Mouse (Mus musculus) kidney, adult 18-20 months (tissue): ENCODE data around the gene Igfbp4.

Source experiments
- DNase-seq: peaks from one replicate; pipeline ENCODE4 v3.0.0; 2021

Igfbp4 gene

DNA sequence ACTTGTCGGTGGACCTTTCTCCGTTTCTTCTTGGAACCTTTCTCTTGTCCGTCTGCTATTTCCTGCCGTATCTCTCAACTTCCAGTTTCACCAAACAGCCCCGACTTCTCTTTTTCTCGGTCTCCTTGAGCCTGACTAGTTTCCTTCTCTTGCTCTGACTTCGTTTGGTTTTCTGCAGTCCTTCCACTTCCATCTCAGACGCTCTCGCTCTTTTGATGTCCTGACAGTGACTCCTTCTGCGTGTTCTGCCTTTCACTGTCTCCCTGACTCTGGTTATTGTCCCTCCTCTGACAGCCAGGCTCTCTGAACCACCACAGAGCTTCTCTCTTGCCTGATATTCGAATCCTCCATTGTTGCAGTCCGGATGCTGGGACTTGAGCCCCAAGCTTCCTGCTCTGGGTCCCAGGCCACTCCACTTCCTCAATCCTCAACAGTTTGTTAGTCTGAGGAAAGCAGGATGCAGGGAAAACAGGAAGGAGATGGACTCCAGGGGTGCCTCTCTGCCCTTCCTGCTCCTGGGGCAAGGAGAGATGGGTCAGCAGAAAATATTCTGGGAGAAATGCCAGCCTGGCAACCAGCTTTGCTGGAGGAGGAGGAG, 1.9 kb downstream of the Igfbp4 start:
- peak; percentile 69 for DNase-seq

DNA sequence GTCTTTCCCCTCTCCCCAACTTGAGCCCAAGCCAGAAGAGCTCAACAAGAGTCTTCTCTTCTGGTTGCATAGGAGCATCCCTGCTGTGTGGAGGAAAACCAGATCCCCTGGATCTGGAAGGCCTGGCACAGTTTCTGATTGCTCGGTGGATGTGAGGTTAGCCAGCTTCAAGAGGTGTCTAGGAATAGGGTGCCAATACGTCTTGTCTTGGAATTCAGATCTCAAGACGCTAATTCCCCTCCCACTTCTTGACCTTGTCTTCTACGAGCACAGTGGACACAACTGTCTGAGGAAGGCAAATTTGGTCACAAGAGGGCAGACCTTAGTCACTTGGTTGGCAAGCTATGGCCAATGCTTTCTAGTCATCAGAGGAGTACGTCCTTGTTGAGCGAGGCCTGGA, 2.6 kb downstream of the Igfbp4 start:
- no peak for DNase-seq

DNA sequence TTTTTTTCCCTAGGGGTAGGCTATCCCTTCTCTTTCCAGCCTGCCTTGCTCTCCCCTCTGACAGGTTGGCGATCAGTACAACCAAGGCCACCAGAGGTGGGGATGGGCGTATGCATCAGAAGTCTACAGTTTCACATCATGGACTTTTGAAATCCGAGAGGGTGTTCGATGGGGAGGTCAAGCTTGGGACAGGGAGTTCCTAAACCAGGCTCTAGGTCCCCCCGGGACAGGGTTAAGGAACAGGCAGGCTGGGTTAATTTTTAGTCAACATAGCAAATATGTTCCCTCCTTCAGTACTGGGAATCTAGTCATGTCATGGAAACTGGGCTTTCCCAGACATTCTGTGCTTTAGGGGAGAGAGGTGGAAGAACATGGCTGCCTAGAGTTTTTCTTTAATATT, 3.3 kb downstream of the Igfbp4 start:
- peak; percentile 73 for DNase-seq

DNA sequence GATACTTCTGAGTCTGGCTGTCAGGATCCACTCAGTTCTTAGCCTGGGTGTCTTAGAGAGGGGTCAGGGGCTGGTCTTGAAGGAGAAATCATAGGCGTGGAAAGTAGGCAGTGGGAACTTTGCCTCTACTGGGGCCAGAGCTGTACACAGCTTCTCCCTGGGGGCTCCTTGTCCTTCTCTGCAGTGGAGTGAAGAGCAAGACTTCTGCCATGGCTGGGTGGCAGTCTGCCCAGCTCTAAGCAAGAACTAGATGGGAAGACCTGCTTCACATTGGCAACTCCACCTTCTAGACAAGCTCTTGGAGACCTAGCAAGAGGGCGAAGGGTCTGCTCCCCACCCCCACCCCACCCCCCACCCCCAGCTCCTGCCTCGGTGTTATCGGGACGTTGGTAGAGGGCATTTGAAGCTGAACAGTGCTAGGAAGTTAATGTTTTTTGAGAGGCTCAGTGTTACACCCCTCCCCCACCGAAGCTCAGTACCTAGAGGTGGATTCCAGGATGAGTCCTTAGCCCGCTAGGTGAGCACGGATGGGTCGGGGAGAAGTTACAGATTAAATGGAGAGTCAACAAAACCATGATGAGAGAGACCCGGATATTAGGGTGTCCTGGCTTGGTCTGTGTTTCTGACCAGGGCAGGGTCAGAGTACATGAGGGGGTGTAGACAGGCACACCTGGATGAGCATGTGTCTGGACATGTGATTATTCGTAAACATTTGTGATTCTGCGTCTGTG, 4.3 kb downstream of the Igfbp4 start:
- DNase-seq: peak; percentile 68

DNA sequence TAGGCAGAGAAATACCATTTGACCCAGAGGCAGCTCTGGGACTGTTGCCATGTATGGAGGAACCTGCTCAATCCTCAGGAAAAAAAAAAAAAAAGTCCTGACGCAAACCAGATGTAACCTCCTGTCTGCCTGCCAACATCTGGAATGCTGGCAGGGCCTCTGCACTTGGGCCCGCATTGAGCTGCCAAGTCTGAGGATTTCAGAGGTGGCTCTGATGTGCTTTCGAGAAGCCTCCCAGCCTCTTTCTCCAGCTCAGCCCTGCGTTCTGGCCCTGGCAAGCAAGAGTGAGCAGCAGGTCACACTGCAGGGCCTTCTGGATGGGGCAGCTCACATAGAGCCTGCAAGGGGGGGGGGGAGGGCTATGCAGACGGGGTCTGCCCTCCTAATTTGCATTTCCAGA, 6.1 kb downstream of the Igfbp4 start:
- peak; percentile 73 for DNase-seq

DNA sequence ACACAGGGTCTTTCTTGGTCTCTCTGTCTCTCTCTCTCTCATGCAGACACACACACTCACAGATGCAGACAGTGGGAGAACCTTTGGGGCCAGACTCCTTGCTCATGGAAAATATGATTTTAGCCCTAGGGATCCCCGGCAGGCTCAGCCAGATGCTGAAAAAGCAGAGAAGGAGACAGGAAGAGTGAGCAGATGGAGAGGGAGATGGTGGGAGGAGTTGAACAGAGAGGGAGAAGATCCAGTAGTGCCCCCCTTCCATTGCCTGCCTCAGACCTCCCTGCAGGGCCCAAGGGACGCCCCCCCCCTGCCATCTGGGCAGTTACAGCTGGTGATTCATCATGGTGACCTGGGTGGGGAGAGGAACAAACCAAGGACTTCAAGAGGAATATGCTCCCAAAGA, 6.6 kb downstream of the Igfbp4 start:
- no peak for DNase-seq

DNA sequence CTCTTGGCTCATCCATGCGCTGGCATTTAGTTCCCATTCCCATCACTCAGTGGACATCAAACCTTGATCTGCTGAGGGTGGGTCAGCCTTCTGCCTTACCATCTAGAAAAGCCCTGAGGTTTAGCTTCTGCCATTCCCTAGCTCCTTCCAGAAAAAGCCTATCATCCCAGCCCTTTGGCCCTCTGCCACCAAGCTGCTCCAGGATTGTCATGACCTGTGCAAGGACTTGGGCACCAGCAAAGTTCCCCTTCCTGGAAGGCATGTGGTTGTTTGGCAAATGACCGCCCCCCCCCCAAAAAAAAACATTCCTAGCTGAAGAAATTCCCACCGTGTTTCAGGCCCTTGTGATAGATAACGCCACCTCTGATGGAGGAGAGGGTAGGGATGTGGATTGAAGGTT, 14.1 kb downstream of the Igfbp4 start:
- DNase-seq: no peak

DNA sequence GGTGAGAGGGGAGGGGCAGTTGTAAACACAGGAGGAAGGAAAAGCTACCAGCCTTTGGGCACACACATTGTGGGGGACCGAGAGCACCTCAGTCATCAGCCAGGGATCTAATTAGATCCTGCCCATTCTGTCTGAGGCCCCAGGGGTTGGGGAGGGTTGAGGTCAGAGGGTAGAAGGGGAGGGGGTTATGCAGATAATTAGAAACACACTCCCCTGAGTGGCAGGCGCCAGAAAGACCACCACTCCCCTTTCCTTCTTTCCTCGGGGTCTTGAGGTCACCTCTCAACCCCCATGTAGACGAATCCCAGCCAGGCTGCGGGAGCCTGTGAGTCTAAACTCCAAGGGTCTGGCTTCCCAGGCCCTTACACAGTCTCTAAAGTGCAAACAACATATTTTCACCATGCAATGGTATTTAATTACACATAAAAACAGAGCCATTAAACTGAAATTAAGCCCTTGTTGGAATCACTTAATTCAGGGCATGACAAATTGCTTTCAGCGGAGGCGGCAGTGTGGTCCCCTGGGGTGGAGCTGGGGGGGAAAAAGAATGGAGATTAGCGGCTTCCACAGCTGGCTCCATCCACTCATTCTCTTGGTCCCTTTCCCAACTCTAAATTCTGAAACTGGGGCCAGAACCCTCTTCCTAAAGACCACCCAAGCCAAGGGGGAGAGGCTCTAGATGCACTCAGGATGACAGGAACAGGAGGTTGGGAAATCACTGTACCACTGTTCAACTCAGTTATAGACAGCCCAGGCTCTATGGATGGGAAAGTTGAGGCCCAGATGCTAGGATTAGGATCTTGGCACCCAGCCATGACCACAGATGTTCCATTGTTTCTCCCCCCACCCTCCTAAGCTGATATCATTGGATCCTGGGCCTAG, 14.8 kb downstream of the Igfbp4 start:
- no peak for DNase-seq

DNA sequence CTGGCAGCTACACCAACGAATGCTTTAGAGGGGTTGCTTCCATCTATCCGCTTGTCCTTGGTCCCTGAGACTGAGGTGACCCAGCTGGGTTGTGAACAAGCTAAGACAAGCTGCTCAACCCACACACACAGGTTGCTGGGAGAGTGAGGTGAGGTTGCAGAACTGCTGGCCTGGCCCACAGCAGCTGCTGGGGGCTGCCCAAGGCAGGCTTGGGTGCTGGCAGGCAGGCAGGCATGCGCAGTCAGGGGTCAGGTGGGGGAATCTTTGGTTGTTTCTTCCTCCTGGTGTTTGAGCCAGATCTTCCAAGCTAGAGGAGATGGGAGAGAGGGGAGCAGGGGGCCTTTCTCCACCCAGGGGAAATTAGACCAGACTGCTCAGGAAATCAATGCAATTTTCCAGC, 19.4 kb downstream of the Igfbp4 start:
- DNase-seq: no peak

DNA sequence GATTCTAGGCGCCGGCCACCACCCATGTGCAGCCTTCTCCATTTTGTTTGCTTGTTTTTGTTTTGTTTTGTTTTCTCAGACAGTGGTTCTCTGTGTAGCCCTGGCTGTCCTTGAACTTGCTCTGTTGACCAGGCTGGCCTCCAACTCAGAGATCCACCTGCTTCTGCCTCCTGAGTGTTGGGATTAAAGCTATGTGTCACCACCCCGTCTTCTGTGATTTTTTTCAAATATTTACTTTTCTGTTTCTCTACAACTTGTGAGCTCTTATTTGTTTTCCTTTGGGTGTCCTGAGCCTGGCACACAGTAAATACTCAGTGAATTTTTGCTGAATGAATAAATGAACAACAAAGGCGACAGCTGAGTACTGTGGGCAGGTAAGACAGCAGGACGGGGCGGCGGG, 21.6 kb downstream of the Igfbp4 start:
- DNase-seq: no peak

DNA sequence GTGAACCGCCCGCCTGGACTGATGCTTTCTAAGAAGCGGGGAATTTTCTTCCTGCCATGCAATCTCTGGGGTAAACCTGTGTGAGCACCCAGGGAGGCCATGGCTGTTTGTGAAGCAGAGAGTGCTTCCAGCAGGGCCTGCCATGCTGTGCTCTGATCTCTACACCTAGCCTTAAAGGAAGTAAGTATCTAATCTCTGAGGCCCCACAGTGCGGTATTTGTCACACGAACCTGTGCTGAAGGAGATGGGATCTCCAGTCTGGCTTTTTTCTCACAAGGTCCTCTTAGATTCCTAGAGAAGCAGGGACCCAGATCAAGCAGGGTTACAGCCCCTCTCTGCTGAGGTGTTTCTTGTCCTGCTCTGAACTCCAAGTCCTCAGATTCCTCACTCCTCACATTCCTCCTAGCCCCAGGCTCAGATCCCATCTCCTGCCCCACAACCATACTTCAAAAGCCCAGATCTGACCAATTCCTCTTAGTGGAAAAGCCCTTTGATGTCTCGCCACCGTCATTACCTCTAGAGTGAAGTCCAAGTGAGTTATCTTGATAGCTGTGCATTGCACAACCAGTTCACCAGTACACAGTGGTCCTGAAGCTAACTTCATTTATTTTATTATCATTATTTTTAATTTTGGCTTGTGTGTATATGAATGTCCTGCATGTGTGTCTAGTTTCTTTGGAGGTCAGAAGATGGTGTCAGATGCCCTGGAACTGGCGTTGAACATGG, 22.5 kb downstream of the Igfbp4 start:
- DNase-seq: no peak

DNA sequence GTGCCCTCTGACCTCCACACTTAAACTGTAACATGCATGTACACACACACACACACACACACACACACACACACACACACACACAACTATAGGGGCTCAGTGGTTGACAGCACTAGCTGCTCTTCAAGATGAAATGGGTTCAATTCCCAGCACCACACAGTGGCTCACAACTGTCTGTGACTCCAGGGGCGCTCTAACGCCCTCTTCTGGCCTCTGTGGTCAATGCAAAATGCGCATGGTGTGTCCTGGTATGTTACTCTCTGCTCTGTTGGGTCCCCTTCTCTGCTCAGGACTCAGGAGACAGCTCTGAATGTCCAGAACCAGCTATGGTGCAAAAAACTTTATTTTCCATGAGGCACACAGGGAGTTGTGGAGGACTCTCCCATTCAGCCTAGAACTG, 24.3 kb downstream of the Igfbp4 start:
- DNase-seq: no peak

DNA sequence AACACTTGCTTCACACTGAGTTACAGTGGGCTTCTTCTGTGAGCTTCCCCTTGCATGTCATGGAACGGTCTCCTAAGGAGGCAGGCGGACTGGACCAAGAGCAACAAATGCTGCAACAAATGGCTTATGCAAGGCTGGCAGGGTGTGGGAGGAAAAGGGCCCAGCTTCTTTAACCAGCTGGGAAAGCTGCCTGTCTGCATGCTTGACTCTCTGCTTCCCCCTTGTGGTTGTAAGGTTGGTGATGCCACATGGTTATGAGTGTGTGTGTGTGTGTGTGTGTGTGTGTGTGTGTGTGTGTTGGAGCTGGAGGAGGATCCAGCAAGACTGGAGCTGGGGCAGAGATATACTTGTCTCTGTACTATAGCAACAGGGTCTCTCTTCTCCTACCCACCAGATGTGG, 24.9 kb downstream of the Igfbp4 start:
- peak; percentile 76 for DNase-seq

DNA sequence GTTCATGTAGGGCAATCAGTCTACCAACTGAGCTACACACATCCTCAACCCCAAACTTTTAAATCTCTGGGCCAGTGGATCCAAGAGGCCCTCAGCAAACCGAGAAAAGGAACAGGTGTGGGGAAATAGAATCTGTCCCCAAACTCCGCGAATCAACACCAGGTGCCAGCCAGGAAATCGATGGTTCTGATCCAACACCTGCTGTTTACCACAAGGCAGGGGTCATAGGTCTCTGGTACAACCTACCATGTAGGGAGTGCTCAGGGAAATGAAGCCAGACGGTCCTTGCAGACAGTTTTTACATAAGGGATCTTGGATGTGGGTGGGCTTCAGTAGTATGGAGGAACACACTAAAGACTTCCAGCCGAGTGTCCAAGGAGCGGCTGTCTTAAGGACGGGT, 26.5 kb downstream of the Igfbp4 start:
- no peak for DNase-seq

DNA sequence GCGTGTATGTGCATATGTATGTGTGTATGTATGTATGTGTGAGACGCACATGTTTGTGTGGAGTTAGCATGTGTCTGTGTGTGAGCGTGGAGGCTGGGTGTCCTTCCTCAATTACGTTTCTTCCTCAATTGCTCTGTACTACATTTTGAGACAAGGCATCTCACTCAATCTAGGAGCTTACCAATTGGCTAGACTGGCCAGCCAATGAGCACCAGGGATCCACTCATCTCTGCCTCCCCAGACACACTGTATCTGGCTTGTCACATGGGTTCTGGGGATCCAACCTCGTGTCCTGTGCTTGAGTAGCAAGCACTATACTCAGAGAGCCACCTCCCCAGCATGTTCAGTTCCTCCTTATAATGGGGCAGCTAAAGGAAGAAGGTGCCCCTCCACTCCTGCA, 27.4 kb downstream of the Igfbp4 start:
- no peak for DNase-seq

DNA sequence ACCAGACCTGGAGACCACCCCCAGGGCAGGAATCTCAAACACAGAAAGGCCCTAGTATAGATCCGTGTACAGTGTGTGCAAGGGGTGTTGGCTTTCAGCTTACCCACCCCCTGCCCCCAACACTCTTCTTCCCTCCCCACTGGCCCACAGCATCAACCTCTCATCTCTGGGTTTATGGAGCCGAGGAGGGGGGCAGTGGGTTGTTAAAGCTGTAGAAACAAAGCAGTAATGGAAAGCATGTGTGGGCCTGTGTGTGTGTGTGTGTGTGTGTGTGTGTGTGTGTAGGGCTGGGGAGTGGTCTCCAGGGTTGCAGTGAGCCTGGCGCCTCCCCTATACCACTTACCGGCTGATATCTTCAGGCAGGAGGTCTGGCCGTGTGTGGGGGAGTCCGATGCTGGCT, 30.8 kb downstream of the Igfbp4 start:
- no peak for DNase-seq

DNA sequence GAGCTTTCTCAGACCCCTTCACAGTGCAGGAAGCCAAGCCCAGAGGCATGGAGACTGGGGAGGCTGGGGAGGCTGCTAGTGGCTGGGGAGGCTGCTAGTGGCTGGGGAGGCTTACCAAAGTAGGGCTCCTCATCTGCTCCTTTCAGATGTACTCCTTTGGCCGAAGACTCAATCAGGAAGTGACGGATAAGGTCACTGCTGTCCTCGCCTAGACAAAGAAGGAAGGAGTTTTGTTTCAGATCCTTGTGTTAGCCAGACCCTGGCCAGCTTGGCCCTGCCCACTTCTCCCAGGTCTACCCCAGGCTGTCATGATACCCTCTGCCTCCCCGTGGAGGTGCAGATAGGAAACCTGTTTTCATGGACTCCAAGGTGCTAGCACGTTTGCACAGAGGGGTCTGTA, 32.7 kb downstream of the Igfbp4 start:
- DNase-seq: no peak

DNA sequence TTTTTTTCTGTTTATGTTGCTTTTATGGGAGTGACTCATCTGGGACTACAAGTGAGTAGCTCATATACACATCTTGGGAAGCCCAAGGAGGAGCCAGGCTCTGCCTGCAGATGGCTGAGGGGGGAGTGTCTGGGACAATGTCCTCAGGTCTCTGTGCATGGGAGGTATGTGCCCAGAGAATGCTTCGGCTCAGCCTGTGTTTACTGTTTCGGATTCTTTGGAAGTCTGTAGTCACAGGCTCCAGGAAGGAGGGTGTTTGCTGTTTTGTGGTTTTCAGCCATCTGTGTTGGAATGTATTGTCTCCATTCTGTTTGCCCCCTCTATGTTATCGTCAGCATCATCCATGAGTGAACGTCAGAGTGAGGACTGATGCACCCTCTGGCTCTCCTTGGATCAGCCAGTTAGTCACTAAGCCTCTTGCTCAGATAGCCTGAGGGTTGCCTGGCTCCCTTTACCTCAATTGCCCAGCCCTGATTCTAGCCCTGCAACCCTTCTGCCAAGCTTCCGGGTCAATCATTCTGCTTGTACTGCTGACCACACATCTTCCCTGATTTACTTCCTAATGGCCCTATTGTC, 35.8 kb downstream of the Igfbp4 start:
- DNase-seq: no peak

DNA sequence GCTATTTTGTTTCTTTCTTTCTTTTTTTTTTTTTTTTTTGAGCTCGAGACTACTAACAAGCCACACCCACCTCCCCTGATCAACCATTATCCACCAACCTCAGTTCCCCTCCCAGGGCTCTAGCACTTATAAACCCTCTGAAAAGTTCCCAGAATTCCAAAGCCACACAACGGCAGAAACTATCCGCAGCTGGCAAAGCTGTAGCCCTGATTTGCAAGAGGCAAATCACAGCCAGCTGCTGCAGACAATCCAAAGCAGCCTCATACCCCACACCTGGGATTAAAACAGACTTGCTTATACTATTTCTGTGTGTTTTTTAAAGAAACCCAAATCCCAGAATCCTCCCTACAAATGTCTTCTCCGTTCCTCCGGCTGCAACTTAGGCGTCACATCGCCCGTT, 36.8 kb downstream of the Igfbp4 start:
- no peak for DNase-seq

DNA sequence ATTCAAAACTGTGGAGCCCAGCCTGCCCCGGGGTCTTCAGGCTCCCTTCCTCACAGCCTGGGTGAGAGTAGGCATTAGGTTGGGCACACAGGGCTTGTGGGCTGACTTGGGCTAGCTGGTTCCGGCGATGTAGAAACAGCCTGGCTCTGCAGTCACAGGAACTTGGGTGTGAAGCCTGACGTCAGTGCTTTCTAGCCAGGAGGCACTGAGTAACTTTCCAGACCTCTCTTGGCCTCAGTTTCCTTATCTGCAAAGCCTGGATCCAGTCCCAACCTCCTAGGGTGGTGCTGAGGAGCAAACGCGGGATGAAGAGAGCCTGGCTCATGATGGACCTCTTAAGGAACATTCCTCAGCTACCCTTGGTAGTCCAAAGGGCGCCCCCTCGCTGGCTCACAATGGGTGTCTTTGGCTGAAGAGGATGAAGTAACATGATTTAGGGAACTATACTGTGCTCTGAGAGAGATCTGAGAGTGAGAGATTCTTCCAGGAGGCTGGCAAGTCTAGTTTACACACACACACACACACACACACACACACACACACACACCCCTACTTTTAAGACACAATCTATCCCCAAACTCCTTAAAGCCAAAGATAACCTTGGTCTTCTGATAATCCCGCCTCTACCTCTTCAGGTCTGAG, 40.0 kb downstream of the Igfbp4 start:
- DNase-seq: no peak

DNA sequence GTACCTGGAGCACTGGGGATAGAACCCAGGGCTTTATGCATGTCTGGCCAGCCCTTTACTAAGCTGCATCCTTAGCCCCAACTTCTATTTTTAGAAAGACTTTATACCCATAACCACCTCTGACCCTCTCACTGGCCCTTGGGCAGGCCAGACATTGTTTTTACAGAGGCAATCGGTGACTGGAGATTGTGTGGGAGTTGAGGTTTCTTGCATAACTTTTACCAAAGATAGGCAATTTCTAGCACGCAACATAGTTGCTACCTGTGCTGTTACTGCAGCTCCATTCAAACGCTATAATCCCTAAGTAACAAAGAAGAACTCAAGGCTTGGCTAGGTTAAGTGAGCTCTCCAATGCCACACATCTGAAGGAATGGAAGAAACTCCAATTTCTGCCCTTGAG, 40.5 kb downstream of the Igfbp4 start:
- no peak for DNase-seq

DNA sequence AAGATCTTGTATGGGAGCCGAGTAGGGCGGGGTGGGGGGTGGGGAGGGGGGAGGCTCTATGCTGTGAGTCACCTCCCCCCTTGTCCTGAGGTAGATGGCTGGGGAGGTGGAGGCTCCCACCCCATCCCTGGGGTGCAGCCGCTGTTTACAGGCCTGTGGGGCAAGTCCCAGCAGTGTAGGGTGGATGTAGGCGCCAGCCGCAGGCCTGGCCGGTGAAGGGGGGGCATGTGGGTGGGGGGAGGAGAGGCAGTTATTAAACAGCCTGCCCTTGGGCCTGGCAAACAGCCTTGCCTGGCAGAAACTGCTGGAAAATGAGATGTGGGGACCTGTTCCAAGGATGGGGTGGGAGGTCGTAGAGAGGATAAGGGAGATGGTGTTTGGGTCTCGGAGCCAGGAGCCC, 41.1 kb downstream of the Igfbp4 start:
- no peak for DNase-seq

DNA sequence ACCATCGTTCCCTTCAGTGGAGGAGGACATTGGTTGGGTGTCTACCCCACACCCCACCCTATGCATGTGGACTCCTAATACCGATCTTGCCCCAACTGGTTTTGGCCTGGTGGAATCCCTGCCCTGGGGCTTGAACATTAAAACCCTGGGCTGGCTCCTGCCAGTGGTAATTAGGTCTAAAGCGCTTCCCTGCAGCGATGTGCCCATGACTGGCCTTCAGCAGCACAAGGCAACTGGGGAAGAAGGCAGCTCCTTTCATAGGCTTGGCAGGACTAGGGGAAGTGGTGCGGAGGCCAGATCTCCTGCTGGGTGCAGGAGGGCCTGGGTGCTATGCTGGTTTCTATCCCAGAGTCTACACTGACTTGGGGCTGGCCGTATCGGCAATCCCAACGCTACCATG, 42.5 kb downstream of the Igfbp4 start:
- DNase-seq: no peak
